In the genomic region with DNA sequence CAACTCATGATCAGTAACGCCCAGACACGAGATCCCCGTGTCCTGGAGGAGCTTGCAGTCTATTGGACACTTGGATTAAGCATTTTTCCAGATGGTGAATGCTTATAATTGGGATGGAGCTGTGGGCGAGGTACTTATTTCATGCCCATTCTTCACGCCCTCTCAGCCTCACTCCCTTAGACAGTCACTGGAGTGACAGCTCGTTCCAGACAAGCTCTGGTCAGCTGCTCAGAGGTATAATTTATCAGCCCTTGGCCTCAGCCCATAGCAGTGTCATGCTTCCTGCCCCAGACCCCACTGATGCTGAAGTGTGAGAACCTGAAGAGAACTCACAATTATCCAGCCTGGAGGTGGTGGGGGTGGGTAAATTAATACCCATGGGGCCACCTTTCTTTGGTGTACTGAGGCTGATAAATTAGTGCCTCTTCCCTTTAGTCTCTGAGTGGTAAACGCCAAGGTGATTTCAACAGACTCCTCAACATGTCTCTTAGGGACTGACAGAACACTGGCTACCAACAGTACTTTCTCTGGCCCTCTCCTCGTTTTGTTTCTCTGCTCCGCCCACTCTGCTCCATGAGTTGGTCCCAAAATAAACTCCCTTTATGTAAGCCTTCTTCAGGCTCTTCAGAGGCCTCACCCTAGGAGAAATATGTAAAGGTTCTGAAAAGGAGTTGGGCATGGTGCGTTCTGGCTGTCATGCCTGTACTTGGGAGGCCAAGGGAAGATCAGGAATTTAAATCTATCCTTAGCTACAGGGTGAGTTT, we compare ENCODE assay signal across 15 mouse cellular contexts.
A peak's percentile ranks its signal among the peaks of the same experiment; 100 is the strongest.
DNase-seq lines count a peak whose midpoint lies in the region.
"Had no signal": no experiment of that assay in that cellular context is flagged by ENCODE, and none has a peak within 500 bp of the region (broad histone marks: within the 10 kb centered on the region; RNA-seq: fewer than 3 reads in every experiment).

No protein-coding gene starts in this region.

- H3K4me3 ChIP-seq in heart, embryonic 10.5 days = no peak overlapping the region
- H3K4me3 ChIP-seq: hindbrain, embryonic 13.5 days; midbrain, embryonic 15.5 days; neural tube, embryonic 12.5 days had no signal

- DNase-seq in embryo, embryonic 11 days = peak; percentile 31
- no peak for DNase-seq in embryo, embryonic 9.5 days (ENCODE audit: extremely low spot score)
- no peak for DNase-seq in heart, embryonic 10.5 days (ENCODE audit: low spot score)
- DNase-seq in heart, postnatal 4 days = no peak
- DNase-seq in right cerebral cortex, adult 2 months (ENCODE audit: low spot score in 2 of 2) = peak; percentile 39 to 49
- no peak for DNase-seq in right cerebral cortex, postnatal 14 days
- peak; percentile 53 for DNase-seq in skeletal muscle tissue, adult 2 months (ENCODE audit: low read depth, low spot score)
- DNase-seq in thymus, postnatal 36 days = no peak
- DNase-seq: cerebellum, adult 18-20 months; kidney, postnatal 36 days; layer of hippocampus, postnatal 36 days had no signal

- H3K4me1 ChIP-seq in heart, embryonic 10.5 days = peaks cover 24% of the 10 kb centered on the region
- H3K4me1 ChIP-seq: hindbrain, embryonic 13.5 days; midbrain, embryonic 15.5 days; neural tube, embryonic 12.5 days had no signal

- H3K9me3 ChIP-seq in heart, embryonic 10.5 days = no peaks in the 10 kb centered on the region
- H3K9me3 ChIP-seq: hindbrain, embryonic 13.5 days; midbrain, embryonic 15.5 days; neural tube, embryonic 12.5 days had no signal

- H3K27me3 ChIP-seq in heart, embryonic 10.5 days (ENCODE audit: insufficient read depth, poor library complexity, severe bottlenecking) = no peaks in the 10 kb centered on the region
- H3K27me3 ChIP-seq: hindbrain, embryonic 13.5 days; midbrain, embryonic 15.5 days; neural tube, embryonic 12.5 days had no signal

- WGBS in heart, embryonic 10.5 days = 67% methylated on average over 10 of the region's 10 CpGs

- H3K36me3 ChIP-seq in heart, embryonic 10.5 days = no peaks in the 10 kb centered on the region
- H3K36me3 ChIP-seq: hindbrain, embryonic 13.5 days; midbrain, embryonic 15.5 days; neural tube, embryonic 12.5 days had no signal

- H3K27ac ChIP-seq in heart, embryonic 10.5 days = peak overlapping the region; percentile 56
- H3K27ac ChIP-seq: hindbrain, embryonic 13.5 days; macrophage; midbrain, embryonic 15.5 days; neural tube, embryonic 12.5 days had no signal

Comparison
In these comparisons a context has a peak if more than half of its experiments do, and no peak if none do; other contexts are left out.
1. DNase-seq: peak in embryo, embryonic 11 days (single experiment), right cerebral cortex, adult 2 months (2 of 2) and skeletal muscle tissue, adult 2 months (single experiment); none in embryo, embryonic 9.5 days (single experiment), heart, embryonic 10.5 days (single experiment), heart, postnatal 4 days (single experiment), right cerebral cortex, postnatal 14 days (single experiment) and thymus, postnatal 36 days (0 of 2).